Mouse (Mus musculus) small intestine, adult 2 months (tissue): Measurements from ENCODE around the gene Crot.

ENCODE experiments used
- CTCF ChIP-seq: fragments of 200-500 bp; IDR thresholded peaks from 2 replicates; pipeline ENCODE4 v1.5.1; 2012; ENCODE audit warnings: low read depth, mild to moderate bottlenecking, control low read depth, inconsistent platforms, low read length, moderate library complexity, mixed read lengths; ENCODE audit not compliant: insufficient replicate concordance, insufficient read length; ENCODE audit errors: extremely low read depth
- POLR2A ChIP-seq: fragments of 200-500 bp; IDR thresholded peaks from 2 replicates; pipeline ENCODE4 v1.6.1; 2012; ENCODE audit warnings: low read depth, mild to moderate bottlenecking, control low read depth, inconsistent platforms, low read length, moderate library complexity

DNA sequence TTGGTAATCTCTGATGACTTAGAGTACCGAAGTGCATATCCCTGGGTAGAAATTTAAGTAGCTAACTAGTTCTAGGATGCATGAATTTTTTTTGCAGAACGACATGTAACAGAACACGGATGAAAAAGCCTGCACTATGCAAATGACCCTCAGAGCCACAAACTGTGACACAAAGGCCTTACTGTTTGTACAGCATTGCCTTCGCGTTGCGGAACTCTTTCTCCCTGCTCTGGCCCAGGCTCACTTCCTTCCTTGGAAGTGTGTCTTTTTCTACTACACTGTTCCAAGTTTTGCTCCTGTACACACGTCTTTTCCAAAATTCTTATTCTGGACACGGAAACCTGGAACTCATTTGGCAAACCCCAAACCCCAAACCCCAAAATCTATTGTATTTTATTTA, 14.2 kb upstream of the Crot start:
- TF ChIP-seq CTCF (no peak), POLR2A (no peak)
